In the genomic region with DNA sequence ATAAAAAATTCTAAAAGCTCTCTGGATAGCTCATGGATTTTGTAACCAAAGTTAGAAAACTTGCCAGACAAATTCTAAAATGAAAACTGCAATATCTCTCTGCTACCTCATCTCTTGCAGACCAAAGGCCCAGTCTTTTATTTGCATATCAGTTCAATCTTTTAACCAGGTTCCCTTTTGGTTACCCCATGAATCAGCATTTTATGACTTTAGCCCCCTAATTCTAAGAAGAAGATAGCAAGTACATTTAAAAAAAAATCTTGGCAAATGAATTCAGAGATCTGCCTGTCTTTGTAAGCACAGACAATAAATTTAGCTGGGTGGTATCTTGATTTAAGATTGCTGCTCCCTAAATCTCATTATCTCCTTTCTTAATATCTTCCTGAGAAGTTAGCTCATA, we compare ENCODE assay signal across 34 mouse cellular contexts.
"Had no signal": no experiment of that assay in that cellular context is flagged by ENCODE, and none has a peak within 500 bp of the region (broad histone marks: within the 10 kb centered on the region; RNA-seq: fewer than 3 reads in every experiment).

No protein-coding gene starts in this region.

- H3K9ac ChIP-seq: heart, embryonic 12.5 days; heart, embryonic 13.5 days; heart, embryonic 15.5 days; hindbrain, embryonic 12.5 days; hindbrain, embryonic 13.5 days; hindbrain, embryonic 14.5 days; hindbrain, embryonic 15.5 days; intestine, embryonic 15.5 days; kidney, embryonic 15.5 days had no signal

- H3K4me1 ChIP-seq: heart, embryonic 12.5 days; heart, embryonic 13.5 days; heart, embryonic 15.5 days; hindbrain, embryonic 10.5 days; hindbrain, embryonic 12.5 days; hindbrain, embryonic 13.5 days; hindbrain, embryonic 15.5 days; intestine, embryonic 15.5 days; kidney, embryonic 15.5 days had no signal

- H3K4me2 ChIP-seq: heart, embryonic 11.5 days; heart, embryonic 12.5 days; heart, embryonic 13.5 days; heart, embryonic 15.5 days; hindbrain, embryonic 12.5 days; hindbrain, embryonic 13.5 days; hindbrain, embryonic 14.5 days; hindbrain, embryonic 15.5 days; intestine, embryonic 15.5 days; kidney, embryonic 15.5 days had no signal

- H3K36me3 ChIP-seq: heart, embryonic 12.5 days; heart, embryonic 13.5 days; heart, embryonic 15.5 days; hindbrain, embryonic 10.5 days; hindbrain, embryonic 12.5 days; hindbrain, embryonic 13.5 days; hindbrain, embryonic 15.5 days; intestine, embryonic 15.5 days; kidney, embryonic 15.5 days had no signal

- H3K4me3 ChIP-seq: heart, embryonic 12.5 days; heart, embryonic 13.5 days; heart, embryonic 15.5 days; hindbrain, embryonic 10.5 days; hindbrain, embryonic 12.5 days; hindbrain, embryonic 13.5 days; hindbrain, embryonic 15.5 days; intestine, embryonic 15.5 days; kidney, embryonic 15.5 days; layer of hippocampus, adult 2 months; left cerebral cortex, adult 2 months had no signal

- H3K27me3 ChIP-seq: heart, embryonic 12.5 days; heart, embryonic 13.5 days; heart, embryonic 15.5 days; hindbrain, embryonic 12.5 days; hindbrain, embryonic 13.5 days; hindbrain, embryonic 15.5 days; intestine, embryonic 15.5 days had no signal

- ATAC-seq: hindbrain, embryonic 16.5 days; hindbrain, postnatal 0 days; inflammation-experienced regulatory T-cells, adult 6 months; intestine, embryonic 15.5 days; intestine, embryonic 16.5 days; intestine, postnatal 0 days had no signal

- DNase-seq: heart, postnatal 10 days; heart, postnatal 14 days; heart, postnatal 36 days; heart, postnatal 4 days; kidney, adult 11 months; kidney, adult 18-20 months; kidney, adult 2 months; kidney, adult 8-10 months; kidney, postnatal 10 days; kidney, postnatal 14 days; kidney, postnatal 25 days; kidney, postnatal 36 days; kidney, postnatal 4 days; layer of hippocampus, adult 9-11 months; layer of hippocampus, postnatal 36 days had no signal

- H3K27ac ChIP-seq: heart, embryonic 13.5 days; heart, embryonic 15.5 days; hindbrain, embryonic 10.5 days; hindbrain, embryonic 12.5 days; hindbrain, embryonic 13.5 days; hindbrain, embryonic 14.5 days; hindbrain, embryonic 15.5 days; hindbrain, postnatal 0 days; intestine, embryonic 15.5 days; kidney, embryonic 15.5 days; kidney, postnatal 0 days; layer of hippocampus, adult 2 months; left cerebral cortex, adult 2 months had no signal

- H3K9me3 ChIP-seq: heart, embryonic 12.5 days; heart, embryonic 15.5 days; hindbrain, embryonic 10.5 days; hindbrain, embryonic 12.5 days; hindbrain, embryonic 13.5 days; hindbrain, embryonic 15.5 days; intestine, embryonic 15.5 days; kidney, embryonic 15.5 days had no signal
